Mouse (Mus musculus): ENCODE results near the gene Hyou1. TPM values are rescaled to one million over a fixed set of nuclear protein-coding genes. Genes with fewer than 3 reads are reported as not detected.
"Not testable (repeated sequence)": the region's sequence is repeated elsewhere in the genome, so short reads cannot be mapped to it uniquely, and the experiment has no call there.

The Hyou1 gene
- polyA plus RNA-seq, 1 experiment from 2014 or later: 22.1 TPM

DNA sequence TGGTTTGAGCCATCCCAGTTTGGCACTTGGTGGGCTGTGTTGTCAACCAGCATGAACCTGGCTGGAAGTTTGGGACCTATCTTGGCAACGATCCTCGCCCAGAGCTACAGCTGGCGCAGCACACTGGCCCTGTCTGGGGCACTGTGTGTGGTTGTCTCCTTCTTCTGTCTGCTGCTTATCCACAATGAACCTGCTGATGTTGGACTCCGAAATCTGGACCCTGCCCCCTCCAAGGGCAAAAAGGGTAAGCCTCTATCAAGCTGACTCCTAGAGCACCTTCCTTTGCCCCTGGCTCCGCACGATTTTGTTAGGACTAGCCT, 20.5 kb downstream of the Hyou1 start:
- H3K4me3 ChIP-seq (ENCODE audit: low read depth, low read length): no peak overlapping the region
- 0 out of 2 replicates have a peak, but pooled peaks cover 8% of the 10 kb centered on the region for H3K4me1 ChIP-seq (ENCODE audit: control insufficient read depth, insufficient read depth, low read length)
- H3K9ac ChIP-seq (replicated peaks; ENCODE audit: low read depth, low read length): no peak overlapping the region
- WGBS: 82% methylated on average over 6 of the region's 6 CpGs
- no peaks in the 10 kb centered on the region for H3K9me3 ChIP-seq (ENCODE audit: control insufficient read depth, low read depth, low read length)
- H3K36me3 ChIP-seq (ENCODE audit: control insufficient read depth, insufficient read depth, low read length): peaks cover 35% of the 10 kb centered on the region
- ATAC-seq (ENCODE audit: insufficient number of reproducible peaks, insufficient read depth, low FRiP score, low read depth): no peak
- no peaks in the 10 kb centered on the region for H3K27me3 ChIP-seq (ENCODE audit: control insufficient read depth, insufficient read depth, low read length)
- H3K4me2 ChIP-seq (replicated peaks; ENCODE audit: low read depth, low read length): no peak overlapping the region
- H3K27ac ChIP-seq (ENCODE audit: low read length): no peak overlapping the region

DNA sequence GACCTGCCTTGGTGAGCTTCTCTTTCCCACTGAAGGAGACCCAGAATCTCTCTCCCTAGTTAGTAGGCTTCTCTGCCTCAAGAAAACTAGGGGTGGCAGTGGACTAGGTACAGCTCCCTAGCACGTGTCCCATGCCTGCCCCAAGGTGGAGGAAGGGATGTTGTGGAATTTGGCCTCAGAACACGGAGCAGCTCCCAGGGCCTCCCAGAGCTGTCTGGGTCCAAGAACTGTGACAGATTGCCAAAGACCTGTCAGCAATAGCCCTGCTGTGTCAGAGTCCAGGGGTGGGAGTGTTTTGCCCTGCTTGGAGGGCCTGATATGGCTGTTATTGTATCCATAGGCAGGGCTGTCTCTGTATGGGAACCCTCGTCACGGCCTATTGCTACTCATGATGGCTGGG, 21.8 kb downstream of the Hyou1 start:
- H3K27ac ChIP-seq (ENCODE audit: low read length): no peak overlapping the region
- no peak overlapping the region for H3K4me3 ChIP-seq (ENCODE audit: low read depth, low read length)
- H3K4me2 ChIP-seq (replicated peaks; ENCODE audit: low read depth, low read length): no peak overlapping the region
- WGBS: 73% methylated on average over 4 of the region's 4 CpGs
- no peak for ATAC-seq (ENCODE audit: insufficient number of reproducible peaks, insufficient read depth, low FRiP score, low read depth)
- H3K27me3 ChIP-seq (ENCODE audit: control insufficient read depth, insufficient read depth, low read length): no peaks in the 10 kb centered on the region
- H3K9me3 ChIP-seq (ENCODE audit: control insufficient read depth, low read depth, low read length): no peaks in the 10 kb centered on the region
- H3K9ac ChIP-seq (replicated peaks; ENCODE audit: low read depth, low read length): no peak overlapping the region
- 0 out of 2 replicates have a peak, but pooled peaks cover 7% of the 10 kb centered on the region for H3K4me1 ChIP-seq (ENCODE audit: control insufficient read depth, insufficient read depth, low read length)
- peaks cover 42% of the 10 kb centered on the region for H3K36me3 ChIP-seq (ENCODE audit: control insufficient read depth, insufficient read depth, low read length)

DNA sequence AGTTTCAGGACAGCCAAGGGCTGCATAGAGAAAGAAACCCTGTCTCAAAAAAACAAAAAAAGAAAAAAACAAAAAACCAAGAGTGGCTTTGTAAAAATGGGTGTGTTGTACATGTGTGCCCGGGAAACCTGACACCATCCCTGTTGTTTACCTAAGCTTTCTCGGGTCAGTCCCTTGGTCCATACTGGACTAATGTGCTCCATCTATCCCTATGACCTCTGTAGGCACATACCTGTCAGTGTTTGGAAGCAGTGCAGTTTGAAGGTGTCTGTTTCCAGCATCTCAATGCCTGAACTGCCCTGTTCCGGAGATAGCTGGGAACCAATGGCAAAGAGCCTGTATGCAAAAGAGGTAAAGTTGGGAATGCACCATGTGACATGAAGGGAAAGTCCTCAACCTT, 25.7 kb downstream of the Hyou1 start:
- 56% methylated on average over 3 of the region's 3 CpGs for WGBS
- no peaks in the 10 kb centered on the region for H3K4me1 ChIP-seq (ENCODE audit: control insufficient read depth, insufficient read depth, low read length)
- H3K4me3 ChIP-seq (ENCODE audit: low read depth, low read length): no peak overlapping the region
- no peak overlapping the region for H3K9ac ChIP-seq (replicated peaks; ENCODE audit: low read depth, low read length)
- no peak for ATAC-seq (ENCODE audit: insufficient number of reproducible peaks, insufficient read depth, low FRiP score, low read depth)
- H3K4me2 ChIP-seq (replicated peaks; ENCODE audit: low read depth, low read length): no peak overlapping the region
- H3K9me3 ChIP-seq (ENCODE audit: control insufficient read depth, low read depth, low read length): no peaks in the 10 kb centered on the region
- H3K27ac ChIP-seq (ENCODE audit: low read length): no peak overlapping the region
- no peaks in the 10 kb centered on the region for H3K27me3 ChIP-seq (ENCODE audit: control insufficient read depth, insufficient read depth, low read length)
- peaks cover 54% of the 10 kb centered on the region for H3K36me3 ChIP-seq (ENCODE audit: control insufficient read depth, insufficient read depth, low read length)

DNA sequence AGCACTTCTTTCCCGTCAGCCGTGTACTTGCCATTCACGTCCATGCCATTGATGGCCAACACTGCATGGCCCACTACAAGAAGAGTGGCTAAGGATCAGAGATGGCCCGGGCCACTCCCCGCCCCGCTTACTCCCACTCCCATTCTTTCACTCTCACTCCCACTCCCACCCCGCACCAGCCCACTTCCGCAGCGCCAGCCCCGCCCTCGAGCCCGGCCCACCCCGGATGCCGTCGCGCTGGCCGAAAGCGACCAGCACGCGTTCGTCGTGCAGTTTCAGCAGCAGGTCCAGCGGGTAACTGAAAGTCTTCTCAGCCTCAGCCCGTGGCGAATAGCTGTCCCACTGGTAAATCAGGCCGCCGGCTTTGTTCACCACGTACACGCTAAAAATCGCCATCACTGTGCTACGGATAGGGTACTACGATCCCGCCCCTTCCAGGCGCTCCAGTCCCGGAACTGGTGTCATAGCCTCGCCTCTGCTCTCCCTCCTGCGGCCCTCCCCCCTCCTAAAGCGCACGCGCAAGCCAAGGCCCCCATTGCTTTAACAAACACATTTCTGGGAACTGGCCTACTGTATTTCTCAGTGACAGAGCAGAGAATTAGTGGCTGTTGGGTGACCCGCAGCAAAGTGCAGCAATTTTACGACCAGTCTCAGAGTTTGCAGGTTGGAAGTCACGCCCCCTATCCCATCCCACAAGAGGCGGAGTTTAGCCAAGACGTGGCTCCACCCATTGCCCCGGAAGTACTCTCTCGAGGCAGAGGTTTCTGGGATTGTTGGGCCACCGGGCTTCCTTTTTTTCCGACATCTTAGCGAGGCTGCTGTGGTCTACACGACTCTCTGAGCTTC, 27.8 kb downstream of the Hyou1 start, which contains the start of the genes Rps25 and Trappc4:
Gene Rps25, plus strand, starts transcription at position 234 of the 846 bp plus-strand sequence.
Gene Trappc4, minus strand, starts transcription at position 695 of the 846 bp plus-strand sequence.
- ATAC-seq (ENCODE audit: insufficient number of reproducible peaks, insufficient read depth, low FRiP score, low read depth): peak; percentile 95
- Histone ChIP-seq H3K4me2 (replicated peaks; ENCODE audit: low read depth, low read length) (peak within 1 kb of the TSS; percentile 70), H3K27ac (ENCODE audit: low read length) (peak within 1 kb of the TSS; percentile 95), H3K4me1 (ENCODE audit: control insufficient read depth, insufficient read depth, low read length) (no peaks in the 10 kb centered on the region), H3K9me3 (ENCODE audit: control insufficient read depth, low read depth, low read length) (no peaks in the 10 kb centered on the region), H3K36me3 (ENCODE audit: control insufficient read depth, insufficient read depth, low read length) (peaks cover 66% of the 10 kb centered on the region), H3K4me3 (ENCODE audit: low read depth, low read length) (peak within 1 kb of the TSS; percentile 77), H3K9ac (replicated peaks; ENCODE audit: low read depth, low read length) (peak within 1 kb of the TSS; percentile 84), H3K27me3 (ENCODE audit: control insufficient read depth, insufficient read depth, low read length) (no peaks in the 10 kb centered on the region)
- under 1% methylated on average over 51 of the region's 51 CpGs for WGBS

DNA sequence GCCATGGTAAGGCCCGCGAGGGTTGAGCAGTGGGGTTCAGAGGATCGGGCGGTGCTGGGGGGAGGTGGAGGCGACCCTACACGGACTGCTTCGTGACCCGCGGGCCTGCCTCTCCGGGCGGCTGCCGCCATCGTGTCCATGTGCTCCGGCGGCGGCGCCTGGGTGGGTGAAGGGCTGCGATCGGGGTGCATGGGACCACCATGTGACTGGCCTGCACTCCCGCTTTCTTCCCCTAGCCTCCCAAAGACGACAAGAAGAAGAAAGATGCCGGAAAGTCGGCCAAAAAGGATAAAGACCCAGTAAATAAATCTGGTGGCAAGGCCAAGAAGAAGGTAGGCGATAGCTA, 28.4 kb downstream of the Hyou1 start:
- H3K9me3 ChIP-seq (ENCODE audit: control insufficient read depth, low read depth, low read length): no peaks in the 10 kb centered on the region
- ATAC-seq (ENCODE audit: insufficient number of reproducible peaks, insufficient read depth, low FRiP score, low read depth): no peak; the same call in 1 of the 2 replicates
- peak overlapping the region; percentile 84 for H3K9ac ChIP-seq (replicated peaks; ENCODE audit: low read depth, low read length)
- peaks cover 65% of the 10 kb centered on the region for H3K36me3 ChIP-seq (ENCODE audit: control insufficient read depth, insufficient read depth, low read length)
- under 1% methylated on average over 24 of the region's 24 CpGs for WGBS
- peak overlapping the region; percentile 77 for H3K4me3 ChIP-seq (ENCODE audit: low read depth, low read length)
- peak overlapping the region; percentile 95 for H3K27ac ChIP-seq (ENCODE audit: low read length)
- no peaks in the 10 kb centered on the region for H3K27me3 ChIP-seq (ENCODE audit: control insufficient read depth, insufficient read depth, low read length)
- no peaks in the 10 kb centered on the region for H3K4me1 ChIP-seq (ENCODE audit: control insufficient read depth, insufficient read depth, low read length)
- H3K4me2 ChIP-seq (replicated peaks; ENCODE audit: low read depth, low read length): peak overlapping the region; percentile 70

DNA sequence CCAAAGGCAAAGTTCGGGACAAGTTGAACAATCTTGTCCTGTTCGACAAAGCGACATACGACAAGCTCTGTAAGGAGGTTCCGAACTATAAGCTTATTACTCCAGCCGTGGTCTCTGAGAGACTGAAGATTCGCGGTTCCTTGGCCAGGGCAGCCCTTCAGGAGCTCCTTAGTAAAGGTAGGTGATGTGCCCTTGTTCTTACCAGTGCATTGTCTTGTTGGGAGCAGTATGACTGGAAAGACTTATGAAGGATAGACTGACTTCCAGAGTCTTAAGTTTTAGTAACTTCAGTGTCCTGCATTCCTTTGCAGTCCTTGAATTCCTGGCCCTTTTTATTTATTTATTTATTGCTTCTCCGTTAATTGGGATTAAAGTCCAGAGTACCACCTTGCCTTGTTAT, 29.4 kb downstream of the Hyou1 start:
- H3K27me3 ChIP-seq (ENCODE audit: control insufficient read depth, insufficient read depth, low read length); H3K9me3 ChIP-seq (ENCODE audit: control insufficient read depth, low read depth, low read length); ATAC-seq (ENCODE audit: insufficient number of reproducible peaks, insufficient read depth, low FRiP score, low read depth); H3K4me1 ChIP-seq (ENCODE audit: control insufficient read depth, insufficient read depth, low read length); H3K27ac ChIP-seq (ENCODE audit: low read length): not testable (repeated sequence)
- WGBS: 85% methylated on average over 9 of the region's 9 CpGs
- H3K4me3 ChIP-seq (ENCODE audit: low read depth, low read length): peak overlapping the region; percentile 77
- H3K36me3 ChIP-seq (ENCODE audit: control insufficient read depth, insufficient read depth, low read length): peaks cover 63% of the 10 kb centered on the region
- H3K9ac ChIP-seq (replicated peaks; ENCODE audit: low read depth, low read length): 0 out of 2 replicates have a peak overlapping the region, but pooled peaks have one; percentile 84
- H3K4me2 ChIP-seq (replicated peaks; ENCODE audit: low read depth, low read length): peak overlapping the region; percentile 70

DNA sequence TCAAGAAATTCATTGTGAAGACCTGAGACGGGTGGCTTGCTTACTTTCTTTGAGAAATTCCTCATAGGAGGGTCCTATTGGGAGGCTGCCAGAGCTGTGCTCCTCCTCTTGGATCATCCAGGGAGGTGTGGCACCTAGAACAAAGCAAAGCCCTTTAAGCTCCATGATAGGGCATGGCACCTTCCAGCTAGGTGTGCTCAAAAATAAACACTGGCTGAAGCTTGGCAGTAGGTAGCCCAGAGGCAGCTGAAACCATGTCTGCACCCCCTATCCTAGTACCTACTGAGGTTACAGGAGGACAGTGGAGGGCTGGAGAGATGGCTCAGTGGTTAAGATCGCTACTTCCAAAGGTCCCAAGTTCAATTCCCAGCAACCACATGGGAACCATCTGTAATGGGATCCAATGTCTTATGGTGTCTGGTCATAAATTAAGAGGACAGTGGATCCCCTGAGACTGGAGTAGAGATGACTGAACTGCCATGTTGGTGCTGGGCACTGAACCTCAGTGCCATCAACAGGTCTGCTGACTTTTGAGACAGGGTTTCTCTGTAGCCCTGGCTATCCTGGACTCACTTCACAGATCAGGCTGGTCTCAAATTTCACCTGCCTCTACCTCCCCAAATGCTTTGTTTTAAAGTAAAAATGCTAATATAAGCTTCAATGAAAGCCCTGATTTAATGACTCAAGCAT, 31.5 kb downstream of the Hyou1 start:
- WGBS: 80% methylated on average over 2 of the region's 2 CpGs
- no peaks in the 10 kb centered on the region for H3K9me3 ChIP-seq (ENCODE audit: control insufficient read depth, low read depth, low read length)
- peaks cover 51% of the 10 kb centered on the region for H3K36me3 ChIP-seq (ENCODE audit: control insufficient read depth, insufficient read depth, low read length)
- no peak overlapping the region for H3K9ac ChIP-seq (replicated peaks; ENCODE audit: low read depth, low read length)
- ATAC-seq (ENCODE audit: insufficient number of reproducible peaks, insufficient read depth, low FRiP score, low read depth): no peak
- H3K4me2 ChIP-seq (replicated peaks; ENCODE audit: low read depth, low read length): no peak overlapping the region
- H3K4me3 ChIP-seq (ENCODE audit: low read depth, low read length): no peak overlapping the region
- no peaks in the 10 kb centered on the region for H3K4me1 ChIP-seq (ENCODE audit: control insufficient read depth, insufficient read depth, low read length)
- no peaks in the 10 kb centered on the region for H3K27me3 ChIP-seq (ENCODE audit: control insufficient read depth, insufficient read depth, low read length)
- no peak overlapping the region for H3K27ac ChIP-seq (ENCODE audit: low read length)

DNA sequence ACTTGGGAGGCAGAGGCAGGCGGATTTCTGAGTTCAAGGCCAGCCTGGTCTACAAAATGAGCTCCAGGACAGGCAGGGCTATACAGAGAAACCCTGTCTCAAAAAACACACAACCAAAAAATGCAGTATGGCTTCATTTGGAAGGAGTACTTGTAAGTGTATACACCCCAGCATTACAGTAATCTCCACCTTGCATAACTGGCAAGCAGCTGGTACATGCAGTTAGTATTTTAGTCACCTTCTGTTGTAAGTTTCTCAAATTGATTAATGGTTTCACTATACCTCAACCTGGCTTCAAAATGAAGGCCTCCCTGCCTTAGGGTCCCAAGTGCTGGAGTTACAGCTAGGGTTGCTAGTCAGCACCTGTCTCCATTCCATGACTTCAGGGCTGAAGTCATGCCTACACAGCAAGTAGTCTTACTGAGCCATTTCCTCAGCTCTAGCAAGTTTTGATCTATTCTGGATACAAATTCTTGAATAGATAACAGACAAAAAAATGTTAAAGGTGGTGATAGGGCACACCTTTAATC, 32.4 kb downstream of the Hyou1 start:
- no peaks in the 10 kb centered on the region for H3K4me1 ChIP-seq (ENCODE audit: control insufficient read depth, insufficient read depth, low read length)

More for the DNA sequence above, 32.4 kb downstream of the Hyou1 start:
- WGBS: 78% methylated on average over 1 of the region's 1 CpGs
- Histone ChIP-seq H3K4me2 (replicated peaks; ENCODE audit: low read depth, low read length) (no peak overlapping the region), H3K9ac (replicated peaks; ENCODE audit: low read depth, low read length) (no peak overlapping the region), H3K9me3 (ENCODE audit: control insufficient read depth, low read depth, low read length) (no peaks in the 10 kb centered on the region), H3K27me3 (ENCODE audit: control insufficient read depth, insufficient read depth, low read length) (no peaks in the 10 kb centered on the region), H3K27ac (ENCODE audit: low read length) (no peak overlapping the region), H3K36me3 (ENCODE audit: control insufficient read depth, insufficient read depth, low read length) (peaks cover 51% of the 10 kb centered on the region), H3K4me3 (ENCODE audit: low read depth, low read length) (no peak overlapping the region)
- ATAC-seq (ENCODE audit: insufficient number of reproducible peaks, insufficient read depth, low FRiP score, low read depth): no peak

Data from stomach, embryonic 14.5 days (tissue).